In genomic region chr8:91019726-91020125, GRCm38 (mm10) we compare ENCODE assay signal across 8 mouse cellular contexts. TPM values are rescaled to one million over a fixed set of nuclear protein-coding genes. Genes with fewer than 3 reads are reported as not detected.
DNase-seq lines count a peak whose midpoint lies in the region; ATAC-seq and TF ChIP-seq lines count a peak whose summit lies in the region.

No protein-coding gene starts in this region.

- 7% methylated on average over 2 of the region's 2 CpGs for WGBS in heart, embryonic 12.5 days

- H3K4me2 ChIP-seq in heart, embryonic 12.5 days, result no peak overlapping the region

- H3K4me3 ChIP-seq in heart, embryonic 12.5 days, result no peak overlapping the region
- H3K4me3 ChIP-seq in layer of hippocampus, adult 2 months, result no peak overlapping the region

- no peaks in the 10 kb centered on the region for H3K27me3 ChIP-seq in heart, embryonic 12.5 days (replicated peaks)

- no peak overlapping the region for H3K27ac ChIP-seq in heart, embryonic 12.5 days (ENCODE audit: poor library complexity, severe bottlenecking)
- H3K27ac ChIP-seq in layer of hippocampus, adult 2 months, result no peak overlapping the region

- ATAC-seq in heart, embryonic 12.5 days (ENCODE audit: insufficient number of reproducible peaks, low FRiP score), result no peak

- intact Hi-C loops in gastrocnemius, postnatal 14 days (cut with DNase I; ENCODE audit: low total_unique reads), result loop anchor here (10.0 kb wide), 1 partner anchor 195 kb away; the partner anchor contains the start of gene Chd9

- H3K4me1 ChIP-seq in heart, embryonic 12.5 days (replicated peaks), result no peaks in the 10 kb centered on the region

- DNase-seq in heart, adult 11 months, result peak; percentile 85
- DNase-seq in ZHBTc4 (ENCODE audit: low read depth, low spot score), result peak; percentile 88
- DNase-seq in cerebellum, postnatal 25 days, result peak; percentile 76 to 83
- DNase-seq in gastrocnemius, postnatal 14 days, result peak; percentile 59
- peak; percentile 66 to 78 for DNase-seq in layer of hippocampus, adult 2 months (ENCODE audit: low spot score in 2 of 2)
- DNase-seq in lung, postnatal 36 days, result peak; percentile 62
- DNase-seq in spleen, adult 18-20 months, result peak; percentile 22 to 70

- peak; percentile 92 for TF ChIP-seq CTCF in layer of hippocampus, adult 2 months (conservative IDR thresholded peaks at IDR 0.05)

- H3K36me3 ChIP-seq in heart, embryonic 12.5 days, result peaks cover 71% of the 10 kb centered on the region

- no peaks in the 10 kb centered on the region for H3K9me3 ChIP-seq in heart, embryonic 12.5 days (replicated peaks)

- H3K9ac ChIP-seq in heart, embryonic 12.5 days, result no peak overlapping the region

RNA-seq across cellular contexts. Expression of gene Rbl2, which starts 50.1 kb away (rescaled TPM):
- polyA plus RNA-seq in heart, embryonic 12.5 days (2016; fragmentation: Nextera tagmentation; extraction: Ambion mirVana), result 18.5 and 21.1 TPM in 2 replicates
- 10 to 100 TPM; 18.6 to 23.8 TPM for total RNA-seq in gastrocnemius, postnatal 14 days (2021)
- 10 to 100 TPM; 38.5 to 42.3 TPM for total RNA-seq in layer of hippocampus, adult 2 months (2021)
